Mouse (Mus musculus) embryonic fibroblast, embryonic 13.5 days (primary cell): ENCODE results near the gene Zfp385c.

Experiments
- CTCF ChIP-seq: IDR thresholded peaks from 2 replicates; pipeline ENCODE4 v1.5.1; 2011; ENCODE audit warnings: mild to moderate bottlenecking, control low read depth, low read length, moderate library complexity, borderline replicate concordance; ENCODE audit not compliant: insufficient read depth
- POLR2A ChIP-seq: IDR thresholded peaks from 2 replicates; pipeline ENCODE4 v1.6.1; 2011; ENCODE audit warnings: low read depth, mild to moderate bottlenecking, control low read depth, low read length, moderate library complexity

DNA sequence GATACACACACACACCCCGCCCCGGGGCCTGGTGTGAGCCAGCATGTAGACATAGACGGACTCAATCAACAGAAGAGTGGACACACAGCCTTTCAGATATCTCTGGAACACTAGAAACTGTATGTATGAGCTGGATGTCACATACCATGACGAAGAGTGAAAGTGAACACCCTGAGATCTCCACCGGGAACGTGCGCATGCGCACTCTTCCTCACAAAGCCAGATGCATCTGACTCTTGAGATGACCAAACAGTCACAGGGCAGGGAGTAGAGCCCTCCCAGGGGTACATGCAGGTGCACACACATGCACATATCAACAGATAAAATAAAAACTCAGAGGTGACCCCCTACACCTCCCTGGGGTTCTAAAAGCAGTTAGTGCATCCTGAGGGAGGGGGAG, 43.9 kb downstream of the Zfp385c start:
- TF ChIP-seq CTCF (no peak), POLR2A (no peak)
